9 mouse cellular contexts compared by ENCODE assay signal in the genomic region with DNA sequence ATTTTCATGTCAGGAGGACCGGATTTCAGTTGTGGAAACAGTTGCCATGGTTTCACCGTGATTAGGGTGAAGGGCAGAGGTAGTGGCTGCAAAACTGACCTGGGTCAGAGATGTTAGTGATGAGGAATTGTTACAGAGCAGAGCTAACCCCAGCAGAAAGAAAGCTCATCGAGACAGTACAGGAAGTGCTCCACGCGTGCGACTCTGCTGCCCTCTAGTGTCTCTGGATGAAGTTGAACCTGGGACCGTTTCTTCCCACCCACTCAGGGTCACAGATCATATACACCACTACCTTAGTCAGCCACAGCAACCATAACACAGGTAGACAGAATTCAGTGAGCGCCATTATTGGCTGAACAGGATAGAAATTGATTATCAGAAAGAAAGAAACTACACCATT.
A peak's percentile ranks its signal among the peaks of the same experiment; 100 is the strongest.
DNase-seq lines count a peak whose midpoint lies in the region; ATAC-seq and TF ChIP-seq lines count a peak whose summit lies in the region.
"Had no signal": no experiment of that assay in that cellular context is flagged by ENCODE, and none has a peak within 500 bp of the region (broad histone marks: within the 10 kb centered on the region; RNA-seq: fewer than 3 reads in every experiment).

No protein-coding gene starts in this region.

- no peaks in the 10 kb centered on the region for H3K9me3 ChIP-seq in embryonic facial prominence, embryonic 14.5 days (ENCODE audit: control insufficient read depth, low read length)
- H3K9me3 ChIP-seq in hindbrain, embryonic 16.5 days (ENCODE audit: control insufficient read depth, low read length), result no peaks in the 10 kb centered on the region
- H3K9me3 ChIP-seq in limb, embryonic 14.5 days (ENCODE audit: control insufficient read depth, low read length), result no peaks in the 10 kb centered on the region
- H3K9me3 ChIP-seq in neural tube, embryonic 13.5 days, result no peaks in the 10 kb centered on the region

- no peak overlapping the region for H3K9ac ChIP-seq in embryonic facial prominence, embryonic 14.5 days (ENCODE audit: low read depth, low read length)
- no peak overlapping the region for H3K9ac ChIP-seq in hindbrain, embryonic 16.5 days (ENCODE audit: low read depth, low read length)
- H3K9ac ChIP-seq in limb, embryonic 14.5 days (ENCODE audit: low read depth, low read length, severe bottlenecking), result no peak overlapping the region
- H3K9ac ChIP-seq in neural tube, embryonic 13.5 days, result no peak overlapping the region

- H3K27me3 ChIP-seq in embryonic facial prominence, embryonic 14.5 days (replicated peaks; ENCODE audit: control insufficient read depth, insufficient read depth, low read length), result no peaks in the 10 kb centered on the region
- peaks cover 2% of the 10 kb centered on the region; the same call in 1 of the 2 replicates for H3K27me3 ChIP-seq in hindbrain, embryonic 16.5 days (replicated peaks; ENCODE audit: control insufficient read depth, insufficient read depth, low read length)
- no peaks in the 10 kb centered on the region for H3K27me3 ChIP-seq in limb, embryonic 14.5 days (ENCODE audit: control insufficient read depth, insufficient read depth, low read length)
- H3K27me3 ChIP-seq in neural tube, embryonic 13.5 days, result no peaks in the 10 kb centered on the region
- H3K27me3 ChIP-seq: megakaryocyte, embryonic 14.5 days had no signal

- H3K4me2 ChIP-seq in embryonic facial prominence, embryonic 14.5 days (ENCODE audit: low read depth, low read length), result no peak overlapping the region
- H3K4me2 ChIP-seq in hindbrain, embryonic 16.5 days (ENCODE audit: low read length), result no peak overlapping the region
- H3K4me2 ChIP-seq in limb, embryonic 14.5 days (replicated peaks; ENCODE audit: low read depth, low read length, severe bottlenecking), result no peak overlapping the region
- no peak overlapping the region for H3K4me2 ChIP-seq in neural tube, embryonic 13.5 days

- H3K36me3 ChIP-seq in embryonic facial prominence, embryonic 14.5 days (ENCODE audit: control insufficient read depth, insufficient read depth, low read length), result no peaks in the 10 kb centered on the region
- H3K36me3 ChIP-seq in hindbrain, embryonic 16.5 days (ENCODE audit: control insufficient read depth, insufficient read depth, low read length), result no peaks in the 10 kb centered on the region
- H3K36me3 ChIP-seq in limb, embryonic 14.5 days (ENCODE audit: control insufficient read depth, insufficient read depth, low read length), result no peaks in the 10 kb centered on the region
- no peaks in the 10 kb centered on the region for H3K36me3 ChIP-seq in neural tube, embryonic 13.5 days

- 9% methylated on average over 8 of the region's 8 CpGs for WGBS in embryonic facial prominence, embryonic 14.5 days
- WGBS in hindbrain, embryonic 16.5 days, result 14% methylated on average over 8 of the region's 8 CpGs
- 14% methylated on average over 8 of the region's 8 CpGs for WGBS in limb, embryonic 14.5 days
- WGBS in neural tube, embryonic 13.5 days, result 14% methylated on average over 8 of the region's 8 CpGs

- H3K4me1 ChIP-seq in embryonic facial prominence, embryonic 14.5 days (ENCODE audit: control insufficient read depth, insufficient read depth, low read length), result no peaks in the 10 kb centered on the region
- no peaks in the 10 kb centered on the region for H3K4me1 ChIP-seq in hindbrain, embryonic 16.5 days (ENCODE audit: control insufficient read depth, insufficient read depth, low read depth, low read length)
- H3K4me1 ChIP-seq in limb, embryonic 14.5 days (ENCODE audit: control insufficient read depth, insufficient read depth, low read length), result no peaks in the 10 kb centered on the region
- H3K4me1 ChIP-seq in neural tube, embryonic 13.5 days (replicated peaks), result peaks cover 6% of the 10 kb centered on the region; the same call in 1 of the 2 replicates
- H3K4me1 ChIP-seq: megakaryocyte, embryonic 14.5 days had no signal

- no peak for TF ChIP-seq POLR2A in limb, embryonic 14.5 days (IDR thresholded peaks at IDR 0.05; ENCODE audit: borderline replicate concordance, extremely low read depth, insufficient read depth, insufficient read length)

- no peak overlapping the region for H3K4me3 ChIP-seq in embryonic facial prominence, embryonic 14.5 days (ENCODE audit: low read depth, low read length)
- H3K4me3 ChIP-seq in hindbrain, embryonic 16.5 days (ENCODE audit: low read length), result no peak overlapping the region
- no peak overlapping the region for H3K4me3 ChIP-seq in limb, embryonic 14.5 days (replicated peaks; ENCODE audit: low read length)
- H3K4me3 ChIP-seq in neural tube, embryonic 13.5 days, result no peak overlapping the region
- H3K4me3 ChIP-seq: megakaryocyte, embryonic 14.5 days had no signal

- peak; percentile 43 for ATAC-seq in activated CD4-positive, CD25-positive, alpha-beta regulatory T cell, adult 4 months
- peak; percentile 76 for ATAC-seq in embryonic facial prominence, embryonic 14.5 days (ENCODE audit: low read depth)
- ATAC-seq in hindbrain, embryonic 16.5 days, result peak; percentile 88
- peak; percentile 53; the same call in 1 of the 2 replicates for ATAC-seq in limb, embryonic 14.5 days (ENCODE audit: low FRiP score, low read depth)
- peak; percentile 78; the same call in 1 of the 2 replicates for ATAC-seq in neural tube, embryonic 13.5 days (ENCODE audit: low read depth)

- peak; percentile 32 for DNase-seq in layer of hippocampus, adult 11-12 months (ENCODE audit: low spot score)
- no peak for DNase-seq in layer of hippocampus, adult 9-11 months
- peak; percentile 74 for DNase-seq in embryonic facial prominence, embryonic 14.5 days (ENCODE audit: low spot score)
- DNase-seq in limb, embryonic 14.5 days (ENCODE audit: low spot score), result peak; percentile 70
- DNase-seq in ovary, postnatal 10 days (ENCODE audit: low spot score), result no peak

- no peak overlapping the region for H3K27ac ChIP-seq in embryonic facial prominence, embryonic 14.5 days (replicated peaks; ENCODE audit: low read depth, low read length)
- H3K27ac ChIP-seq in hindbrain, embryonic 16.5 days (ENCODE audit: low read depth, low read length), result no peak overlapping the region
- H3K27ac ChIP-seq in limb, embryonic 14.5 days (replicated peaks; ENCODE audit: low read depth, low read length), result no peak overlapping the region
- no peak overlapping the region for H3K27ac ChIP-seq in neural tube, embryonic 13.5 days (replicated peaks)

Comparison
In these comparisons a context has a peak if more than half of its experiments do, and no peak if none do; other contexts are left out.
1. DNase-seq: peak in layer of hippocampus, adult 11-12 months (single experiment), embryonic facial prominence, embryonic 14.5 days (single experiment) and limb, embryonic 14.5 days (single experiment); none in layer of hippocampus, adult 9-11 months (single experiment) and ovary, postnatal 10 days (single experiment).
2. Peak in every context shown above with its lines, with median percentiles within 50 percentile points of each other: ATAC-seq.